Mouse (Mus musculus) kidney, embryonic 15.5 days (tissue): Measurements from ENCODE around the gene Col27a1. TPM values are rescaled to one million over a fixed set of nuclear protein-coding genes. Genes with fewer than 3 reads are reported as not detected.

Experiments used
- microRNA counts: library from miRNA; unstranded; fragments of <30 nt; microRNA quantifications from one replicate; lab custom pipeline; 2016
- microRNA-seq: library from miRNA; unstranded; fragments of <30 nt; microRNA quantifications from one replicate; pipeline ENCODE4, GENCODE M21; 2016
- polyA plus RNA-seq: library from polyadenylated mRNA; unstranded; fragments of >200 nt; fragmentation: Nextera tagmentation; extraction: Ambion mirVana; gene quantifications from 2 replicates; pipeline ENCODE4 v1.2.1, GENCODE M21; 2015

The Col27a1 gene
- polyA plus RNA-seq, 1 experiment from 2014 or later = 9.4 TPM

MicroRNAs encoded within 50 kb of the gene (microRNA counts, 519-probe panel; counts per million panel counts)
- 2,467 counts per million, percentile 42 among the panel's probes with 10 or more counts for microRNA mmu-miR-455 (lab: Ali Mortazavi, UCI)

Small RNA genes lying within 50 kb of the gene (microRNA-seq; reads per million reads assigned to microRNA genes)
- gene Mir455 = 827 reads per million, percentile 77 among the genes with 10 or more reads in this experiment

Other genes with a start within 250 kb of the Col27a1 start
- 35.2 and 39.5 TPM in 2 replicates for gene Zfp618, start 248.4 kb upstream of the Col27a1 start, polyA plus RNA-seq
- 8.6 and 19.0 TPM in 2 replicates for gene Ambp, start 59.2 kb upstream of the Col27a1 start, polyA plus RNA-seq
- gene Kif12, start 41.9 kb upstream of the Col27a1 start, polyA plus RNA-seq = 100.0 and 109 TPM in 2 replicates
- 0.44 TPM in 1 of 2 replicates, not detected in the other for gene Orm1, start 130.6 kb downstream of the Col27a1 start, polyA plus RNA-seq
- not detected in 2 replicates for gene Orm3, start 142.2 kb downstream of the Col27a1 start, polyA plus RNA-seq
- not detected in 2 replicates for gene Orm2, start 148.4 kb downstream of the Col27a1 start, polyA plus RNA-seq
- gene Akna, start 189.3 kb downstream of the Col27a1 start, polyA plus RNA-seq = 7.4 and 8.3 TPM in 2 replicates